Mouse (Mus musculus) heart, postnatal 14 days (tissue): Measurements from ENCODE around the gene Pgf. TPM values are rescaled to one million over a fixed set of nuclear protein-coding genes. Genes with fewer than 3 reads are reported as not detected.
"Not testable (repeated sequence)": the region's sequence is repeated elsewhere in the genome, so short reads cannot be mapped to it uniquely, and the experiment has no call there.

Source experiments
- DNase-seq, 2 experiments: peaks; one replicate each; pipeline ENCODE4 v3.0.0; 2021 to 2022
- intact Hi-C: fragments of 180-260 bp; cut with DNase I; formaldehyde crosslinking; loops from one replicate; pipeline ENCODE4 v1.15.1; 2025
- total RNA-seq, 2 experiments: library from RNA; stranded (reverse); gene quantifications; 2 replicates each; pipeline ENCODE4 v1.2.3; 2021

Gene Pgf
- total RNA-seq, 2 experiments from 2014 or later: 3.5 to 4.6 TPM

DNA sequence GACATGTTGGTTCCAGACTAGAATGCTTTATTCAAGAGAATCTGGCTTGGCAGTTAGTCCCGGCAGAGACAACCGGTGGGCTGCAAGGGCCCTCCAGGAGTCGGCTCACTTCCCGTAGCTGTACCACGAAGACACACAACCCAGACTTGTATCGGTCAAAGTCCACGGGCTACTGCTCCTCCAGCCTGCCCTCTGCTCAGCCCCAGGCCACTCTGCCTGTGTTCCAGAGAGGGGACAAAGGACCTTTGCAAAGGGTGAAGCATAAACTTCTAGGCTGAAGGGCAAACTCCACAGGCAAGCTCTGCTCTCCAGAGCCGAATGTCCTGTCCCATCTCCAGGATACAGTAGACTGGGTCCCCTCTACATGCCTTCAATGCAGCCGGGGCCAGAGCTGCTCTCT, 11.0 kb downstream of the Pgf start:
- DNase-seq: no peak
- intact Hi-C loops: no loop called here

DNA sequence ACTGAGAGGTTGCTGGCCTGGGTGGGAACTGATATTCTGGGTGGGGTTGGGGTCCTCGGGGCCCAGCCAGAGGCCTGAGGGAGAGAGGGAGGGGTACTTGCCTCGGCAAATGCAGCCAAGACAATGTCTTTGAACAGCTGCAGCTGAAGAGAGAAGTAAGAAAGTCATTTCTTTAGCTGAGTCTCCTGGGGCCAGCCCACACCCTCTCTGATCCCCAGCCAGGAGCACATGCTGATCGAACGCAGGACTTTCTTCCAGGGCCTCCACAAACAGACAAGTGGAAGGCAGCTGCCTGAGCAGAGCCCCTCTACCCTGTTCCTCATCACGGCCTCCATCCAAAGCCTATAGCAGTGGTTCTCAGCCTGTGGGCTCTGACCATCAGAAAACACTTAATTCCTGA, 12.6 kb downstream of the Pgf start:
- peak in 1 of 2 experiments; percentile 57 for DNase-seq
- intact Hi-C loops: no loop called here

GRCm38 (mm10) chr12:85159592-85159991, 18.0 kb downstream of the Pgf start:
- peak in 1 of 2 experiments; percentile 55 for DNase-seq
- intact Hi-C loops: no loop called here

GRCm38 (mm10) chr12:85158801-85159200, 18.8 kb downstream of the Pgf start:
- DNase-seq: no peak
- intact Hi-C loops: no loop called here

GRCm38 (mm10) chr12:85157797-85158460, 19.7 kb downstream of the Pgf start:
- no peak for DNase-seq
- intact Hi-C loops: no loop called here

GRCm38 (mm10) chr12:85156324-85156723, 21.3 kb downstream of the Pgf start:
- DNase-seq: no peak
- intact Hi-C loops: no loop called here

- intact Hi-C loops: no loop called here
- DNase-seq: no peak
Observed at GRCm38 (mm10) chr12:85153011-85153410, 24.6 kb downstream of the Pgf start.

DNA sequence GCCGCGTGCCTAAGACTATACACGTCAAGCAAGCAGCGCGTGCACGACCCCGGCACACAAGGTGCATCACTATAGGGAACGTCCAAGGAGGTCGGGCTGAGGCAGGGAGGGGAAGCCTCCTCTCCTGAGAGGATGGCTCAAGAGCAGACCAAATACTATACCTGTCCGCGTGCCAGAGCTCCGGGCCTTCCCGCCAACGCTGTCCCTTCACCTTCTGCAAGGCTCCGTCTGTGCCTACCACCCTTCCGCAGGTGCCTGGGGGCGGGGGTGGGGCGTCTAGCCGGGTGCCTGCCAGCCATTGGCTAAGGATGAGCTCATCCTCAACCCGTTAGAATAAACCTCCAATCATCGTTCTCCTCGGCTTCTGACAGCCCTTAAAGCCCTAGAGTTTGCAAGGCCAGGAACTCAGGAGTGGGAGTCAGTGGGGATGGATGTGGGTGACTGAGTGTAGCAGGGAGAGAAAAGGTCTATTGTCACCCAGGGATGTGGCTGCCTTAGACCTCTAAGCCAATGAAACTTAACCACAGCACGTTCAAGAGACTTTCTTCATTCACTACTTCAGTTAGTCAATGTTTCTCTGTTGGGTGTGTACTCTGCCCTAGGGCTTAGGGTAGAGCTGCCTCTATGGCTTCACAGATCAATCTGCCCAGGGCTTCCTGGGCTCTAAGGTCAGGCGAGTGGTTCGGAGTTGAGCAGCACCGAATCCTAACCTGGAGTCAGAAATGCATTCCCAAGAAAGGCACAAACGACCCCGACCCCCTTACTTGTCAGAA, 26.4 kb downstream of the Pgf start, which contains the start of gene Rps6kl1:
TSS of gene Rps6kl1 (minus strand) at position 263 of the 773 bp plus-strand sequence.
- peak; percentile 37 to 42 for DNase-seq
- intact Hi-C loops: no loop called here

GRCm38 (mm10) chr12:85150321-85151001, 27.1 kb downstream of the Pgf start:
- intact Hi-C loops: no loop called here

DNA sequence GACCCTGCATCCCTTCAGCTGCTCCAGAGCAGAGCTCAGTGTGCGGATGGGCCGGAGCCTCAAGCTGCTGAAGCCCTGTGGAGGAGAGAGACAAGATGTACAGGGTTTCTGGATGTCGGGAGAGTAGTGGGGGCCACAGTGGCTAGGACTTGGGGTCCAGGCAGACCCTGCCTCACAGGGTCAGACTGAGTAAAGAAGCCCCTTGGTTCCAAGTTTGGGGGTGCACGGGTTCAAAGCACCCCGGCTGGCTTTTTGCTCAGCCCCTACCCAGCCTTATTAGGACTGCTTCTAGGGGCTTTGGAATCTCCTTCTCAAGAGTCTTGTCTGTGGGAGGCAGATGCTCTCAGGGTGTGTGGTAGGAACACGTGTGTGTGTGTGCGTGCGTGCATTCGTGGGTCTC, 30.7 kb downstream of the Pgf start:
- DNase-seq: no peak
- intact Hi-C loops: no loop called here

More at GRCm38 (mm10) chr12:85150321-85151001, 27.1 kb downstream of the Pgf start:
- DNase-seq: peak in 1 of 2 experiments; percentile 26

- DNase-seq: peak; percentile 41 to 43
- intact Hi-C loops: no loop called here
Observed at GRCm38 (mm10) chr12:85146355-85146754, 31.2 kb downstream of the Pgf start.

DNA sequence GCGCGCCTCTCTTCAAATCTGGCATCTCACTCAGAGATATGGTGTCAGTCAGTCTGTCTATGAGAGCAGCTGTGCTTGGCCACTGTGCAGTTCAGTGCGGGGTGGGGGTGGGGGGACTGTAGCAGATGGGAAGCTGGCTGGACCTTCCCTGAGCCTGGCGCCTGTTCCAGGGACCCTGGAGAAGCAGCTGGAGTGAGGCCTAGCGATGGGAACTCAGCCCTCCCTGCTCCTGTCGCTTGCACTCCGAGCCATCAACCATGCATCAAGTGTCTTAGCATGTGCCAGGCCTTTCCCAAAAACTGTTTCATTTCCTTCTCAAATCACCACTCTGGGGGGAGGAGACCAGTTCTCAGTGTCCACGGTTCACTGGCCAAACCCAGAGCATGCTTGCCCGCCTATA, 32.0 kb downstream of the Pgf start:
- intact Hi-C loops: no loop called here
- DNase-seq: peak; percentile 70 to 74

- intact Hi-C loops: loop anchor here (5.0 kb wide), 1 partner anchor 142 kb away; the partner anchor contains the start of genes Acyp1 and Zc2hc1c
- no peak for DNase-seq
Observed at GRCm38 (mm10) chr12:85144821-85145220, 32.8 kb downstream of the Pgf start.

DNA sequence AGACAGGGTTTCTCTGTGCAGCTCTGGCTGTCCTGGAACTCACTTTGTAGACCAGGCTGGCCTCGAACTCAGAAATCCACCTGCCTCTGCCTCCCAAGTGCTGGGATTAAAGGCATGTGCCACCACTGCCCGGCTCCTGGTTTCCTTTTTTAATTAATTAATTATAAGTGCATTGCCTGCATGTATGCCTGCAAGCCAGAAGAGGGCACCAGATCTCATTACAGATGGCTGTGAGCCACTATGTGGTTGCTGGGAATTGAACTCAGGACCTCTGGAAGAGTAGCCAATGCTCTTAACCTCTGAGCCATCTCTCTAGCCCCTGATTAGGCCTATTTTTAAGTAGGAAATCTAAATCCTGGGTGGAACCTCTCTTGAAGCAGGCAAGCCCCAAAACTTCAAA, 33.3 kb downstream of the Pgf start:
- intact Hi-C loops: loop anchor here (5.0 kb wide), 1 partner anchor 143 kb away; the partner anchor contains the start of genes Acyp1 and Zc2hc1c
- not testable (repeated sequence) for DNase-seq

DNA sequence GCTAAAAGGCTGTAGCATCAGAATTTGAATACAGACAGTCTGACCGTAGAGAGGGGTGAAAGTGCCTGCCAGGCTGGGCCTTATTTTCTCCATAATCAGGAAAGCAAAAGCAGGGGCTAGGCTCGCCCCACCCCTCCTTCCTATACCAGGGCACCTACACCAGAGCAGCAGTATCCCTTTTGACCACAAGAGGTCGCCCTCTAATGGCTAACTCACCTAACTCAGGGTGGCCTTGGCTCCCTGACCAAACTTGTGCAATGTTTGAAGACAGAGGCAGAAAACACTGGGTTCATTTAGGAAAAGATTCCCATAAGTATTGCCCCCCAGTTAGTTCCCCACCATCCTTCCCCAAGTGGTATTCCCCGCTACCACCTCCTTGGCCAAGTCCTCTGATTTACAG, 34.8 kb downstream of the Pgf start:
- intact Hi-C loops: loop anchor here (1.0 to 5.0 kb wide), 3 partner anchors 26 to 162 kb away; partner anchors contain the start of genes Acyp1 and Zc2hc1c
- DNase-seq: peak; percentile 87 to 95

- no peak for DNase-seq
- intact Hi-C loops: loop anchor here (5.0 kb wide), 1 partner anchor 146 kb away; the partner anchor contains the start of genes Acyp1 and Zc2hc1c
Observed at GRCm38 (mm10) chr12:85141096-85141495, 36.5 kb downstream of the Pgf start.

DNA sequence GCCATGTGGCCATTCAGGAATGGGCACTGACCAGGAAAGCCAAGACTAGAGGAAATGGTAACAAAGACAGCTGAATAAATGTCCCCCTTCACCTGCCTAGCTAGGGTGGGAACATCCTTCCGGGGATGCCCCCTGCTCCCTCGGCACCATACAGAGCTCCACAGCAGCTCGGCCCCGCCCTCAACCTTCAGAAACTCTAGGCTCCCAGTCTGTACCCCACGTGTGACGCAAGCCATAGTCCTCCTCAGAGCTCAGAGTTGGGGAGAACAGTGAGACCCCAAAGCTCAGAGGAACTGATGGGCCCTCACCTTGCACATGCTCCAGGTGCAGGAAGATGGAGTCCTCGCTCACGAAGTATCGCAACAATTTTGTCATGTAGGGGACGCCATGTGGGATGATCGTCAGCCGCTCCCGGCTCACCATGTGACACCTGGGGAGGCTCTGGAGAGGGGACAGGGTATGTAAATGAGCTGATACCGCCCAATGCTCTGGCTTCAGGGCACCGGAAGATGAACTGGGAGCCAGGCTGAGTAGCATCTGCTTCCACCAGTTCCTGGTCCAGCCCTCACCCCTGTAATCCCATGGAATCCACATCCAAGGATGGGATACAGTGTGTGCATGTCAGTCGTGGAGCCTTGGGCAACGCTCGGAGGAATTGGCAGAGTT, 37.4 kb downstream of the Pgf start:
- intact Hi-C loops: loop anchor here (5.0 kb wide), 1 partner anchor 147 kb away; the partner anchor contains the start of genes Acyp1 and Zc2hc1c
- no peak for DNase-seq

GRCm38 (mm10) chr12:85136627-85137026, 41.0 kb downstream of the Pgf start:
- DNase-seq: no peak
- intact Hi-C loops: loop anchor here (10.0 kb wide), 1 partner anchor 348 kb away; no protein-coding TSS in a partner anchor

GRCm38 (mm10) chr12:85135513-85136470, 41.8 kb downstream of the Pgf start:
- intact Hi-C loops: loop anchor here (10.0 kb wide), 1 partner anchor 349 kb away; no protein-coding TSS in a partner anchor
- DNase-seq: peak in 1 of 2 experiments; percentile 37
